Mouse (Mus musculus): ENCODE data around the gene Triobp.
A peak's percentile ranks its signal among the peaks of the same experiment; 100 is the strongest.

The Triobp gene

GRCm38 (mm10) chr15:78962885-78963284 lies 15.4 kb downstream of the Triobp start:
- DNase-seq (ENCODE audit: low read depth, low spot score), result peak; percentile 75

- no peak for DNase-seq (ENCODE audit: low read depth, low spot score)
These were observed 24.1 kb downstream of the Triobp start for GRCm38 (mm10) chr15:78971626-78972025.

DNA sequence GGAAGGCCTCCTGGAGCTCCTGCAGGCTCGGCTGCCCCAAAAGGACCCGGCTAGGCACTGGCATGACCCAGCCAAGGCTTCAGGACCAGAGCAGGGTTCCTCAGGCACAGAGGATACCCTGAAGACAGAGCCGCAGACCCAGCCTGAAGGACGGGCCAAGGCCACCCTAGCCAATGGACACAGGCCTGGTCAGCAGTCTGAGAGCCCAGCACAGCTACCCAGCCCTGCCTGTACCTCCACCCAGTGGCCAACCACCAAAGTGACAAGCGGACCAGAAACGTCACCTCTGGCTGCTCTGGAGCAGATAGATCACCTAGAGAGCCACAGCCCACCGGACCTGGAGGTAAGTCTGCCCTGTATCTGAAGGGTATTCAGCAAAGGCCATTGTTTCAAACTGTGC lies 26.4 kb downstream of the Triobp start:
- no peak for DNase-seq (ENCODE audit: low read depth, low spot score)

- no peak for DNase-seq (ENCODE audit: low read depth, low spot score)
These were observed 30.2 kb downstream of the Triobp start for GRCm38 (mm10) chr15:78977676-78978159.

DNA sequence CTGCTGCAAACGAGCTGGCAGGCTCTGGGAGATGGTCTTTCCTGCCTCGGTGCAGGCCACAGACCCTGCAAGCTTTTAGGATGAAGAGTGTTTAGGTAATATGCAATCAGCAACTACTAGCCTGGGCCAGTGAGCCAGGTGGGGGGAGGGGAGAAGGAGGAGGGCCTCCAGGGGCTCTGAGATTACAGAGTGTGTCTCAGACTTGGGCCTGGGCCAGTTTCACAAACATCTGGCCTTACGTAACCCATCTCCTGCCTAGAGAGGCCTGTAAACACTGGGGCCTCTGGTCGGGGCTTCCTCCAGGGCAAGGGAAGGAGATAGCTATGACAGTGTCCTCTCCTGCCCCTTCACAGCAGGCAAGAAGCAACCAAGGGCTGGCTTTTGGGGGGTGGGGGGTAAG lies 31.4 kb downstream of the Triobp start:
- DNase-seq (ENCODE audit: low read depth, low spot score), result no peak

- no peak for DNase-seq (ENCODE audit: low read depth, low spot score)
These were observed 32.6 kb downstream of the Triobp start for GRCm38 (mm10) chr15:78980084-78980483.

DNA sequence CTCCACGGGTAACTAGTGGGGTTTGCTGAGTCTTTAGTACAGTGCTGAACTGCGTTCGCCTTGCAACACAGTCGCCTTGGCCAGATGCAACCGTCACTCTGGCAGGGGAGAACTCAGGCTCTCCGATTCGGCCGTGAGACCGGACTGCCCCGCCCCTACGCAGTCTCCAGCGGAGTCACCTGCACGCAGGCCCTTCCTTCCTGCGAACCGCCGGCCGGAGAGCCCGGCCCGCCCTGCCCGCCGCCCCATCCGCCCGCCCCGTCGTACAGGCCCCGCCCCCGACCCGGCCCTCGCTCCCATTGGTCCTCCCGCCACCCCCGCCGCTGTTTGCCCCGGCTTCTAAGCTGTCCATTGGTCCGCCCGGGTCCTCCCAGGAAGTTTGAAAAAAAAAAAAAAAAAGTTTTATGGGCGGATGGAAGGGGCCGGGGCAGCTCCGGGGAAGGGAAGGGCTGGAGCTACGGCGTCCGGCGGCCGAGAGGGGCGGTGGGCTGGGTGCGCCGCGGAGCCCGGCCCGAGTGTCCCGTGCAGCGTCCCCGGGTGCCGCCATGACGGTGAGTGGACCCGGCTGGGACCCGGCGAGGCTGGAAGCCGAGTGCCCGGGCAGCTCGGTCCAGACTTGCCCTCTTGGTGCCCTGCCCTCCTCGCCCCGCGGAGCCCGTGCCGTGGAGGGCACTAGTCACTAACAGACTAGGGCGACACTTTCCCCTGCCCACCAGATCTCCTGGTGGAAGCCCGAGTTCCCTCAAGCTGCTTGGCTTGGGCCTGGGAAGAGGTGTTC lies 35.3 kb downstream of the Triobp start:
- peak; percentile 88 for DNase-seq (ENCODE audit: low read depth, low spot score)

DNA sequence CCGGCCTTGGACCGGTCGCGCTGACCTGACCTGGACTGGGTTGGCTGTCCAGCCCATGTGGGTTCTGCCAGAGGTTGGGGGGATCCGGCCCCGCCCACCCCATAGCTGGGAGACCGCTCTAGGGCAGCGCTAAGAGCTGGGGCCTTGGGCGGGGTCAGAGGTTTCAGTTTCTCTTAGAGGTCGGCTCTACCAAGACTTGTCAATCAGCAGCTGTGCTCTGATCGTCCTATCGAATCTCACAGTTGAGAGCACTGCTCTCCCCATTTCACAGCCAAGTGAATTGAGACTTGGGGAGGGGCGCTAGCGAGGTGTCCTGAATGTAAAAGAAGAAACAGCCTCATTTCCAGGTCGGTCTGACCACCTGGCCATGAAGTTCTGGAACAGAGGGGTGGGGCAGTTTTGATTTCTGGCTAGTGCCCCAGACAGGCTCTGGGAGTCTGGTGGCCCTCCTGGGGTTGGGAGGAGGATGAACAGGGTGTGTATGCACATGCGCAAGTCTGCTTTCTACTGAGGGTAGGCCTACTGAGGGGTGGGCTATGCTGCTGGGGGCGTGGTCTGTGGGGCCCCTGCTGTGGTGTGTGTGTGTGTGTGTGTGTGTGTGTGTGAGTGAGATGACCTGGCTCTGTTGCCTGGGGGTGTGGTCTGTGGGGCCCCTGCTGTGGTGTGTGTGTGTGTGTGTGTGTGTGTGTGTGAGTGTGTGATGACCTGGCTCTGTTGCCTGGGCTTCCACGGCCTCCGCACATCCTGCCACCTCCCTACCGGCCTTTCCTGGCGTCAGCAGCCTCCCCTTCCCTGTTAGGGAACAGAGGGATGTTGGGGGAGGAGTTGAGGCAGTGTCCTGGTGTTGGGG lies 36.1 kb downstream of the Triobp start:
- DNase-seq (ENCODE audit: low read depth, low spot score), result peak; percentile 92

- no peak for DNase-seq (ENCODE audit: low read depth, low spot score)
These were observed 36.8 kb downstream of the Triobp start for GRCm38 (mm10) chr15:78984286-78984778.

GRCm38 (mm10) chr15:78986536-78987220 lies 39.2 kb downstream of the Triobp start:
- no peak for DNase-seq (ENCODE audit: low read depth, low spot score)

DNA sequence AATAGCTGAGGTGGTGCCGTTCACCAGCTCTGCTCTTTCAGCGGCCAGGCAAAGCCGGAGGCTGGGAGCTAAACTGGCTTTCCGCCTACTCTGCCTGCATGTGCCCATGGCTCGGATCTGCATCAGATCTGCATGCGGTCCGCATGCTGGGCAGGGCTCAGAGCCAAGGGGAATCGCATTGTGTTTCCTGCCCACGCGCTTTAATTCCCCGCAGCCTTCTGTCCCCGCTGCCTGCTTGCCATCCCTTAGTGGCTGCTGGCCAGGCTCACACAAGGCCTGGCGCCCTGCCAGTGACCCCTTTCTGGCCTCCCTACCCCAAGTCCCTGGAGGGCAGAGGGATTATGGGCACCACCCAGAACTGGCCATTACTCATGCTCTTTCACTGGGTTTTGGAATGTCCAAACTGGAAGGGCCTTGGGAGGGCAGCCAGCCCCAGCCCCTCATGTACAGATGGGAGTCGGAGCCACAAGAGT lies 41.0 kb downstream of the Triobp start:
- no peak for DNase-seq (ENCODE audit: low read depth, low spot score)

GRCm38 (mm10) chr15:78989152-78990092 lies 41.9 kb downstream of the Triobp start:
- no peak for DNase-seq (ENCODE audit: low read depth, low spot score)

GRCm38 (mm10) chr15:78990093-78990463 lies 42.6 kb downstream of the Triobp start:
- no peak for DNase-seq (ENCODE audit: low read depth, low spot score)

GRCm38 (mm10) chr15:78990970-78991525 lies 43.5 kb downstream of the Triobp start:
- no peak for DNase-seq (ENCODE audit: low read depth, low spot score)

GRCm38 (mm10) chr15:78992235-78992634 lies 44.7 kb downstream of the Triobp start:
- DNase-seq (ENCODE audit: low read depth, low spot score), result peak; percentile 59

- DNase-seq (ENCODE audit: low read depth, low spot score), result peak; percentile 32
These were observed 45.4 kb downstream of the Triobp start for GRCm38 (mm10) chr15:78992925-78993324.

DNA sequence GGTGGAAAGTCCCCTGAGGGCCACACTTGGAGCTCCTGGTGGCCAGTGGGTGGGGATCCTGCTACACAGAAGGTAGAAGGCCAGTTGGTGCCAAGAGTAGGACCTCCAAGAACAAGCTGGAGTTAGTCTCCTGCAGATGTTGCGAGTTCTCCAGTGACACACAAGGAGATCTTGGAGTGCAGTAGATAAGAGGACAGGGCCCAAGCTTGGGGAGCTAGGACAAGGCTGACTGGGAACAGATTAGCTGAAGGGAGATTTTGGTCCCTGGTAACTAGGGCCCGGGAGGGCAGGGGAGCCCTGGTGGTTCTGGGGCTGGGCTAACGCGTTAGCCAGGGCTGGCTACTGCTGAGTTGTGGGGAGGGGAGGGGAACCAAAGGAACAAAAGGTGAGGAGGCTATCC lies 48.4 kb downstream of the Triobp start:
- no peak for DNase-seq (ENCODE audit: low read depth, low spot score)

- no peak for DNase-seq (ENCODE audit: low read depth, low spot score)
These were observed 49.1 kb downstream of the Triobp start for GRCm38 (mm10) chr15:78996663-78997062.

DNA sequence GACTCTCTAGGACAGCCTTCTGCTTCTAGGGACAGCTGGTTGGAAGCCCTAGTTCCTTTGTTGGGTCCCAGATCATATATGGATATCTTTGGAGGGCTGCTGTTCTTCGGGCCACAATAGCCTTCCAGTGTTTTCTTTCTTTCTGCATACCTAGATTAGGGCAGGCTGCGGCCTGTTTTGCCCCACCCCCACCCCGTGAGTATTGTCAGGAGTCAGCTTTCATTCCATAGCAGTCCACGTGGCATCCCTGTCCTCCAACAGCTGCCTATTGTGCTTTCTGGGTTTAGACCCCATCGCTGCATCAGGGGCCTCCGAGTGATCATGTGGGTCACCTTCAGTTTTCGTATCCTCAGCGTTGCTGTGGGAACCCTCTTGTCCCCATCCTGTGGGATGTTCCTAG lies 50.8 kb downstream of the Triobp start:
- DNase-seq (ENCODE audit: low read depth, low spot score), result no peak

DNA sequence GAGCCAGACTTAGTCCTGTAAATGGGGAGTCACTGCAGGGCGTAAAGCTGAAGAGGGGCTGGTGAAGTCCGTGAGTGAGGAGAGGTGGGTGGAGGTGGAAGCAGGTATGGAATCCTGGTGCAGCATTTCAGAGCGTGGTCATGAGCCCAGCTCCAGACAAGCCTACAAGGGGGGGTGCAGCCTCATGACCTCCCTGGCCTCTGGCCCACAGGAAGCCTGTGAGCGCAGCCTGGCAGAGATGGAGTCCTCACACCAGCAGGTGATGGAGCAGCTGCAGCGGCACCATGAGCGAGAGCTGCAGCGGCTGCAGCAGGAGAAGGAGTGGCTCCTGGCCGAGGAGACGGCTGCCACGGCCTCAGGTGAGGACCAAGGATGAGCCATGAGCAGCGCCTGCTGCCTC lies 52.1 kb downstream of the Triobp start:
- DNase-seq (ENCODE audit: low read depth, low spot score), result no peak
